Comparison of ENCODE assay signal across 9 mouse cellular contexts in the genomic region with DNA sequence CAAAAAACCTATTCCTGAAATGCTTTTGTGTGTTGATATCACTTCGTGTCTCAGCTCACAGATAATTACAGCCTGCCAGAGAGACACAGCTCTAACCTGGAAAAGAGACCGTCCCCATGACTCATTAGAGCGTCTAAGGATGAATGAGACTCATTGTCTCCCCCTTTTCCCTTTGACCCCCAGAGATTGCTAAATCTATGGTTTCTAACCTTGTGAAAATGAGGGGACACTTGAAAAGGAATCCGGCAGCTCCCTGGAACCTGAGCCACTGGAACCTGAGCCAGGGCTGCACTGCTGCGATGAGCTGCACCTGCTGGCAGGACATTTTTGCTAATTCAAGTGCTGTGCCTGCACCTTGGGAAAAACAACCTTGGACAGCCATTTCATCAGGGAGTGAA.
A peak's percentile ranks its signal among the peaks of the same experiment; 100 is the strongest.
DNase-seq lines count a peak whose midpoint lies in the region; ATAC-seq and TF ChIP-seq lines count a peak whose summit lies in the region.
"Had no signal": no experiment of that assay in that cellular context is flagged by ENCODE, and none has a peak within 500 bp of the region (broad histone marks: within the 10 kb centered on the region; RNA-seq: fewer than 3 reads in every experiment).

No protein-coding gene starts in this region.

- DNase-seq in kidney, postnatal 36 days, result no peak
- DNase-seq in right cerebral cortex, adult 18-20 months, result no peak
- DNase-seq in right cerebral cortex, postnatal 36 days (ENCODE audit: low spot score in 2 of 2), result no peak

- H3K36me3 ChIP-seq in kidney, embryonic 14.5 days (ENCODE audit: control insufficient read depth, insufficient read depth, low read length), result no peaks in the 10 kb centered on the region
- no peaks in the 10 kb centered on the region for H3K36me3 ChIP-seq in embryonic facial prominence, embryonic 12.5 days
- no peaks in the 10 kb centered on the region for H3K36me3 ChIP-seq in hindbrain, embryonic 16.5 days (ENCODE audit: control insufficient read depth, insufficient read depth, low read length)

- H3K4me1 ChIP-seq in kidney, embryonic 14.5 days (ENCODE audit: control insufficient read depth, insufficient read depth, low read length), result peaks cover 29% of the 10 kb centered on the region; the same call in 1 of the 2 replicates
- peaks cover 34% of the 10 kb centered on the region for H3K4me1 ChIP-seq in embryonic facial prominence, embryonic 12.5 days
- peaks cover 21% of the 10 kb centered on the region for H3K4me1 ChIP-seq in hindbrain, embryonic 16.5 days (ENCODE audit: control insufficient read depth, insufficient read depth, low read depth, low read length)
- peaks cover 14% of the 10 kb centered on the region for H3K4me1 ChIP-seq in olfactory bulb, adult 2 months (ENCODE audit: control insufficient read depth, insufficient read depth, low read length)

- H3K27me3 ChIP-seq in kidney, embryonic 14.5 days (ENCODE audit: control insufficient read depth, insufficient read depth, low read length), result no peaks in the 10 kb centered on the region
- H3K27me3 ChIP-seq in embryonic facial prominence, embryonic 12.5 days, result no peaks in the 10 kb centered on the region
- no peaks in the 10 kb centered on the region for H3K27me3 ChIP-seq in hindbrain, embryonic 16.5 days (replicated peaks; ENCODE audit: control insufficient read depth, insufficient read depth, low read length)

- peak overlapping the region; percentile 78; the same call in 1 of the 2 replicates for H3K27ac ChIP-seq in kidney, embryonic 14.5 days (ENCODE audit: low read depth, low read length)
- peak overlapping the region; percentile 58; the same call in 1 of the 2 replicates for H3K27ac ChIP-seq in embryonic facial prominence, embryonic 12.5 days
- peak overlapping the region; percentile 63 for H3K27ac ChIP-seq in hindbrain, embryonic 16.5 days (ENCODE audit: low read depth, low read length)
- peak overlapping the region; percentile 75 for H3K27ac ChIP-seq in olfactory bulb, adult 2 months (ENCODE audit: insufficient read depth, low read depth, low read length)
- H3K27ac ChIP-seq: macrophage had no signal

- peak; percentile 69 for ATAC-seq in kidney, embryonic 14.5 days (ENCODE audit: low FRiP score, low TSS enrichment)
- ATAC-seq in embryonic facial prominence, embryonic 12.5 days (ENCODE audit: insufficient number of reproducible peaks, insufficient read depth, low FRiP score, low TSS enrichment), result no peak
- ATAC-seq in hindbrain, embryonic 16.5 days, result 0 out of 2 replicates have a peak, but pooled peaks have one; percentile 10
- ATAC-seq in megakaryocyte-erythroid progenitor cell, adult 5-6 weeks (replicated peaks; ENCODE audit: low FRiP score, low TSS enrichment, poor library complexity, severe bottlenecking), result no peak

- TF ChIP-seq CTCF in olfactory bulb, adult 2 months (IDR thresholded peaks at IDR 0.05; ENCODE audit: insufficient read depth, low read depth, low read length), result no peak

- no peak overlapping the region for H3K4me3 ChIP-seq in kidney, embryonic 14.5 days (ENCODE audit: low read length)
- H3K4me3 ChIP-seq in embryonic facial prominence, embryonic 12.5 days, result no peak overlapping the region
- H3K4me3 ChIP-seq in hindbrain, embryonic 16.5 days (ENCODE audit: low read length), result no peak overlapping the region
- H3K4me3 ChIP-seq in olfactory bulb, adult 2 months (ENCODE audit: insufficient read depth, low read depth, low read length), result no peak overlapping the region

- no peaks in the 10 kb centered on the region for H3K9me3 ChIP-seq in kidney, embryonic 14.5 days (ENCODE audit: control insufficient read depth, low read length)
- no peaks in the 10 kb centered on the region for H3K9me3 ChIP-seq in embryonic facial prominence, embryonic 12.5 days
- H3K9me3 ChIP-seq in hindbrain, embryonic 16.5 days (ENCODE audit: control insufficient read depth, low read length), result no peaks in the 10 kb centered on the region

- WGBS in kidney, embryonic 14.5 days, result 34% methylated on average over 5 of the region's 5 CpGs
- WGBS in embryonic facial prominence, embryonic 12.5 days, result 29% methylated on average over 5 of the region's 5 CpGs
- WGBS in hindbrain, embryonic 16.5 days, result 21% methylated on average over 5 of the region's 5 CpGs
- WGBS in olfactory bulb, adult 2 months, result 38% methylated on average over 5 of the region's 5 CpGs

- no peak overlapping the region for H3K9ac ChIP-seq in kidney, embryonic 14.5 days (ENCODE audit: low read depth, low read length)
- no peak overlapping the region for H3K9ac ChIP-seq in embryonic facial prominence, embryonic 12.5 days
- peak overlapping the region; percentile 15; the same call in 1 of the 2 replicates for H3K9ac ChIP-seq in hindbrain, embryonic 16.5 days (ENCODE audit: low read depth, low read length)

- H3K4me2 ChIP-seq in kidney, embryonic 14.5 days (replicated peaks; ENCODE audit: low read depth, low read length), result no peak overlapping the region
- no peak overlapping the region for H3K4me2 ChIP-seq in embryonic facial prominence, embryonic 12.5 days (replicated peaks)
- no peak overlapping the region for H3K4me2 ChIP-seq in hindbrain, embryonic 16.5 days (ENCODE audit: low read length)

- no peak for TF ChIP-seq POLR2A in olfactory bulb, adult 2 months (IDR thresholded peaks at IDR 0.05; ENCODE audit: insufficient read depth, low read depth, low read length)

Comparison
In these comparisons a context has a peak if more than half of its experiments do, and no peak if none do; other contexts are left out.
1. ATAC-seq: peak in kidney, embryonic 14.5 days (single experiment) and hindbrain, embryonic 16.5 days (single experiment); none in embryonic facial prominence, embryonic 12.5 days (single experiment) and megakaryocyte-erythroid progenitor cell, adult 5-6 weeks (single experiment).
2. Peak in every context shown above with its lines, with median percentiles within 50 percentile points of each other: H3K27ac ChIP-seq.